30 mouse cellular contexts compared by ENCODE assay signal in the genomic region with DNA sequence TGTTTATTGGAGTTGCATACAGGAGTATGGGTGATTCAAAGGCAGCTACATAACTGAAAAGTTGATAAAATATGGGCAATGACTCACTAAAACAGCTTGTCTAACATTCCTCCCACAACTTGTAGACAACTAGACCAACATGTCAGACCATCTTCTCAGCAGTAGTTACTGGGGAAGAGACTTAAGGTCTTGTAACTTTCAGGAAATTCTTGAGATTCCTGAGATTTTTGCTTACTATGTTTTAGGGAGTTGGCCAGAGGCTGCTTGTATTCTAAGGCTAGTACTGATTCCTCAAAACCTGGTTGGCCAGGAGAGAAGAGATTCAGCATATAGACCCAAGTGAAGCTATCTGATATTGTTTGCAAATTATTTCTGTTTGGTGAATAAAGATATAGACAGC.
DNase-seq lines count a peak whose midpoint lies in the region; ATAC-seq and TF ChIP-seq lines count a peak whose summit lies in the region.
"Had no signal": no experiment of that assay in that cellular context is flagged by ENCODE, and none has a peak within 500 bp of the region (broad histone marks: within the 10 kb centered on the region; RNA-seq: fewer than 3 reads in every experiment).

No protein-coding gene starts in this region.

- peak; percentile 4 for DNase-seq in kidney, postnatal 0 days (ENCODE audit: low spot score)
- no peak for DNase-seq in kidney, adult 18-20 months
- DNase-seq in ES-CJ7 (ENCODE audit: low read depth, low spot score): peak; percentile 33
- peak; percentile 91 for DNase-seq in R1 (ENCODE audit: low read depth, low spot score)
- DNase-seq in thymus, postnatal 0 days (ENCODE audit: low spot score): no peak
- no peak for DNase-seq in layer of hippocampus, postnatal 25 days (ENCODE audit: extremely low spot score in 1 of 2, low spot score in 1 of 2)
- DNase-seq: adrenal gland, postnatal 10 days; adrenal gland, postnatal 36 days; cerebellum, adult 11 months; cerebellum, adult 2 months; cerebellum, postnatal 10 days; cerebellum, postnatal 36 days; gastrocnemius, postnatal 10 days; gastrocnemius, postnatal 36 days; heart, adult 2 months; heart, postnatal 14 days; heart, postnatal 4 days; kidney, adult 11 months had no signal

- no peak for TF ChIP-seq CTCF in kidney, postnatal 0 days (IDR thresholded peaks at IDR 0.05; ENCODE audit: low read depth)
- TF ChIP-seq CTCF in embryonic fibroblast, embryonic 13.5 days (IDR thresholded peaks at IDR 0.05; ENCODE audit: borderline replicate concordance, insufficient read depth, low read length): no peak

- no peak for TF ChIP-seq POLR2A in embryonic fibroblast, embryonic 13.5 days (IDR thresholded peaks at IDR 0.05; ENCODE audit: low read depth, low read length)

- no peaks in the 10 kb centered on the region for H3K27me3 ChIP-seq in kidney, postnatal 0 days (ENCODE audit: insufficient read depth, low read length)
- H3K27me3 ChIP-seq: embryonic facial prominence, embryonic 12.5 days; embryonic facial prominence, embryonic 15.5 days; forebrain, embryonic 12.5 days; forebrain, embryonic 15.5 days; heart, embryonic 13.5 days; intestine, embryonic 15.5 days had no signal

- no peak for ATAC-seq in kidney, postnatal 0 days (replicated peaks; ENCODE audit: low FRiP score, low read depth)
- no peak for ATAC-seq in inflammation-experienced regulatory T-cells, adult 6 months
- ATAC-seq: CD4-positive, CD25-positive, alpha-beta regulatory T cell, adult 4 months; forebrain, embryonic 15.5 days; intestine, embryonic 15.5 days had no signal

- no peak overlapping the region for H3K4me2 ChIP-seq in kidney, postnatal 0 days (ENCODE audit: low read length)
- H3K4me2 ChIP-seq: embryonic facial prominence, embryonic 12.5 days; embryonic facial prominence, embryonic 15.5 days; forebrain, embryonic 12.5 days; forebrain, embryonic 15.5 days; heart, embryonic 13.5 days; hindbrain, embryonic 14.5 days; intestine, embryonic 15.5 days had no signal

- H3K9ac ChIP-seq in kidney, postnatal 0 days (ENCODE audit: low read depth, low read length): no peak overlapping the region
- H3K9ac ChIP-seq: embryonic facial prominence, embryonic 12.5 days; embryonic facial prominence, embryonic 15.5 days; forebrain, embryonic 12.5 days; forebrain, embryonic 15.5 days; heart, embryonic 13.5 days; hindbrain, embryonic 14.5 days; intestine, embryonic 15.5 days had no signal

- H3K4me1 ChIP-seq in kidney, postnatal 0 days (replicated peaks; ENCODE audit: insufficient read depth, low read length): no peaks in the 10 kb centered on the region
- 0 out of 2 replicates have a peak, but pooled peaks cover 4% of the 10 kb centered on the region for H3K4me1 ChIP-seq in embryonic fibroblast, embryonic 13.5 days (ENCODE audit: control insufficient read depth, insufficient read depth, low read length)
- H3K4me1 ChIP-seq: embryonic facial prominence, embryonic 12.5 days; embryonic facial prominence, embryonic 15.5 days; forebrain, embryonic 12.5 days; forebrain, embryonic 15.5 days; heart, embryonic 10.5 days; heart, embryonic 13.5 days; intestine, embryonic 15.5 days had no signal

- no peaks in the 10 kb centered on the region for H3K9me3 ChIP-seq in kidney, postnatal 0 days (replicated peaks; ENCODE audit: low read length)
- H3K9me3 ChIP-seq: embryonic facial prominence, embryonic 12.5 days; embryonic facial prominence, embryonic 15.5 days; forebrain, embryonic 12.5 days; forebrain, embryonic 15.5 days; heart, embryonic 10.5 days; heart, embryonic 13.5 days; intestine, embryonic 15.5 days had no signal

- no peak overlapping the region for H3K27ac ChIP-seq in kidney, postnatal 0 days
- peak overlapping the region; percentile 52; the same call in 1 of the 2 replicates for H3K27ac ChIP-seq in embryonic fibroblast, embryonic 13.5 days (ENCODE audit: insufficient read depth, low read length)
- H3K27ac ChIP-seq: embryonic facial prominence, embryonic 12.5 days; embryonic facial prominence, embryonic 15.5 days; forebrain, embryonic 12.5 days; forebrain, embryonic 15.5 days; heart, adult 2 months; heart, embryonic 10.5 days; heart, embryonic 13.5 days; hindbrain, embryonic 14.5 days; intestine, embryonic 15.5 days had no signal

- no peak overlapping the region for H3K4me3 ChIP-seq in kidney, postnatal 0 days (replicated peaks; ENCODE audit: low read depth, low read length)
- no peak overlapping the region for H3K4me3 ChIP-seq in embryonic fibroblast, embryonic 13.5 days (ENCODE audit: insufficient read depth, low read length)
- H3K4me3 ChIP-seq: embryonic facial prominence, embryonic 12.5 days; embryonic facial prominence, embryonic 15.5 days; erythroblast, embryonic 14.5 days; forebrain, embryonic 12.5 days; forebrain, embryonic 15.5 days; heart, adult 2 months; heart, embryonic 10.5 days; heart, embryonic 13.5 days; intestine, embryonic 15.5 days had no signal

- H3K36me3 ChIP-seq in kidney, postnatal 0 days (ENCODE audit: insufficient read depth, low read length): no peaks in the 10 kb centered on the region
- H3K36me3 ChIP-seq: embryonic facial prominence, embryonic 12.5 days; embryonic facial prominence, embryonic 15.5 days; forebrain, embryonic 12.5 days; forebrain, embryonic 15.5 days; heart, embryonic 10.5 days; heart, embryonic 13.5 days; intestine, embryonic 15.5 days had no signal

Comparison
In these comparisons a context has a peak if more than half of its experiments do, and no peak if none do; other contexts are left out.
1. DNase-seq: peak in kidney, postnatal 0 days (single experiment), ES-CJ7 (single experiment) and R1 (single experiment); none in kidney, adult 18-20 months (single experiment), thymus, postnatal 0 days (single experiment) and layer of hippocampus, postnatal 25 days (0 of 2).